Mouse (Mus musculus): Measurements from ENCODE around the gene Ubtd2.

DNA sequence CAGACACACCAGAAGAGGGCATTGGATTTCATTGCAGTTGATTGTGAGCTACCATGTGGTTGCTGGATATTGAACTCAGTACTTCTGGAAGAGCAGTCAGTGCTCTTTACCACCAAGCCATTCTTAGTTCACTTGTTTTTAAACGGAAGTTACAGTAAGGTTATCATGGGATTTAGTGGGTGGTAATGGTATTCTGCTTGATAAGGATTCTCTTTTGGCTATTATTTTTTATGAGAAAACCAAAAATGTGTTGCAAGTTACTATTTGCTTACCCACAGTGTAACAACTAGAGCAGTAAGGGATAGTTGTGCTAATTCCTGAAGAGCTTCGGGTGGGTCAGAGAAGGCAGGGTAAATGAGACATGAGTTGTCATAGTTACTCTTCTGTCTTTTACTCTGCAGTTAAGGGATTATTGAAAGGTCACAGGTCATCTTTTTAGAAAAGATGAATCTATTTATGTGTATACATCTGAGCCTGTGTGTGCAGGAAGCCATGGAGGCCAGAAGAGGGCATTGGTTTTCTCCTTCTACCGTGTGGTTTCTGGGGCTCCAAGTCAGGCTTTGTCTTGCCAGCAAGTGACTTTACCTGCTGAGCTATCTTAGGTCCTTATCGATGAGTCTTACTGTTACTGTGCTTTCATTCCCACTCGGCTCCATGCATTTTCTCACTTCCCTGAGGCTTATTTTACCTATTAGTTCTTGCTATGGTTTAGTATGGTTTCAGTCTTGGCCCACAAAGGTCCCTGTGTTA, 20.5 kb downstream of the Ubtd2 start:
- TF ChIP-seq POLR2A (IDR thresholded peaks at IDR 0.05; ENCODE audit: insufficient read depth, low read depth, low read length) (no peak), CTCF (IDR thresholded peaks at IDR 0.05; ENCODE audit: insufficient read depth, low read depth, low read length) (no peak)
